Mouse (Mus musculus): ENCODE measurements around the gene Rnf115.

Rnf115 gene

GRCm38 (mm10) chr3:96832930-96833329 is 105.5 kb downstream of the Rnf115 start:
- no peak for DNase-seq (ENCODE audit: extremely low spot score, low spot score)

DNA sequence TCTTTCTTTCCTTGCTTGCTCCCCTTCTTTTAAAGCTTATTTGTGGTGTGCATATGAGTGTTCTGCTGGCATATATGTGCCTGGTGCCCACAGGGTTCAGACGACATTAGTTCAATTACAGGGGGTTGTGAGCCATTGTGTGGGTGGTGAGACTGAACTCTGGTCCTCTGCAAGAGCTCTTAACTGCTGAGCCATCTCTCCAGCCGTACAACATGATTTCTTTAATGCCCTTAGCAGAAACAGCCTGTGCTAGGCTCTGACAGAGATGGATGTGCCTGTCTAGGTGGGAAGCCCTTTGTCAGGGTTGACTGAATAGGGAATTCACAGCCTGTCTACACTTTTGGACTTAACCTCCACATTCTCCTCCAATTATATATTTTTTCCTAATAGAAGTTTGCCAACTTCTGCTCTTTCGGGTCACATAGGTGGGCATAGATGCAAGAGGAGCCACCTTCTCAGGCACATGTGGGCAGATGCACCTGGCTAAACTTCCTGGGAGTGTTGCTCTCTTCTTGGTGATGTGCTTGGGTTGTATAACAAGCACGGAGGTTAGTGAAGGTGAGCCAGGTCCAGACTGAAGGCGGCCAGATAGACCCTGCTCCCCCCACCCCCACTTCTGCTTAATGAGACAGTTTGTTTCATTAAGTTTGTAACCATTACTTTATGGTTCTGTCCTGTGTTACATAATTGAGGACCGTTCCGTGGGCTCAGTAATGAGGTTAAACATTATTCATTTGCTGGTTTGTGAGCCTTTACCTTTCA is 107.3 kb downstream of the Rnf115 start:
- no peak for DNase-seq (ENCODE audit: extremely low spot score, low spot score)

- no peak for DNase-seq (ENCODE audit: extremely low spot score, low spot score)
These were observed 109.0 kb downstream of the Rnf115 start for GRCm38 (mm10) chr3:96836414-96836813.

GRCm38 (mm10) chr3:96838996-96839645 is 111.7 kb downstream of the Rnf115 start:
- DNase-seq (ENCODE audit: extremely low spot score, low spot score), result no peak

Measured in neural tube, embryonic 10.5 days (tissue).